Mouse (Mus musculus): ENCODE measurements around the gene Slc22a20.

Gene Slc22a20

DNA sequence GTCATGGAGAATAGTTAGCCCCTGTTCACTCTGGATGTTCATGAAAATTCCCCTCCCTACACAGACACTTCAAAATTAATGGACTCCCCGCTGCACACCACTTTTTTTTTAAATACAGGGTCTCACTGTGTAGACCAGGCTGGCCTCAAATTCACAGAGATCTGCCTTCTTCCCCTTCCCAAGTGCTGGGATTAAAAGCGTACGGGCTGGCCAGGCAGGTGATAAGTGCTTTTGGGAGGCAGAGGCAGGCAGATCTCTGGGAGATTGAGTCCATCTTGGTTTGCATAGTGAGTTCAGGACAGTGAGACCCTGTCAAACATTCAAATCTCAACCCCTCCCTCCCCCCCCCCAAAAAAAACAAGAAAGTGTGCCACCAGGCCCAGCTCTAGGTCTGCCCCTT lies 63.0 kb downstream of the Slc22a20 start:
- DNase-seq: no peak

DNA sequence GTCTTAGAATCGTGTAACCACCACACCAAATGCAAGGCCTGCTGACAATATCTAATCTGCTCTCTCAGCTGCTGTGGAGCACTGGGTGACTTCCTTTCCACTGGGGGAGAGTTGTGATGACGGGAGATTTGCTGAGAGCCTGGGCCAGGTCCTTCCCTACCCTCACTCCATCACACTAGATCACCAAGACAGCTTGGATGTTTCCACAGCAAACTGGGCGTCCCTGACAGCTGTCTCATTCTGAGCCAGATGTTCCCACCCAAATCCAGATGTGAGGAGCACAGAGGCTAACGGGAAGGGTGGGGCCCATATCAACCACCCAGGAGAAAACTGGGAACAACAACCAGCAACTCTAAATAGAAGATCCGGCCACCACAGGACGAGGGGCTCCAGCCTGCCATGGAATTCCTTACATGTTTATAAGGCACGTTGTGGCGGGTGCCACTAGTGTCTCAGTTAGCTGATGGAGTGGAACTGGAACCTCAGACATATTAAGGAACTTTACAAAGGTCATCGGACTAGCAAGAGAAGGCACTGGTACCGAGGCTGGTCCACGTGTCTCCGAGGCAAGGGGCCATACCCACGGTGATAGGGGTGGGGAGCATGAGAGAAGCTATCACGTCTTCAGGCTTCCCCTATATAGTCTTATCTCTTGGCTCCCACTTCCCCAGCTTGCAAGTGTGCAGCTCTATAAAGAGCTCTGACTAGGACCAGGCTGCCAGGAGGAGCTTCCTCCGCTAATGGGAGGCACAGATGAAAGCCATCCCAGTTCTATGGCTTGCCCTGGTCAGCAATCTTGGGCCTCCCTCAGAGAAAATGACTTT lies 63.6 kb downstream of the Slc22a20 start:
- DNase-seq: no peak

GRCm38 (mm10) chr19:5921715-5922114 lies 64.2 kb downstream of the Slc22a20 start:
- no peak for DNase-seq

Data from retina, postnatal 1 day (tissue).